Mouse (Mus musculus): ENCODE results near the gene Cers5.
"Not testable (repeated sequence)": the region's sequence is repeated elsewhere in the genome, so short reads cannot be mapped to it uniquely, and the experiment has no call there.

Cers5 gene

DNA sequence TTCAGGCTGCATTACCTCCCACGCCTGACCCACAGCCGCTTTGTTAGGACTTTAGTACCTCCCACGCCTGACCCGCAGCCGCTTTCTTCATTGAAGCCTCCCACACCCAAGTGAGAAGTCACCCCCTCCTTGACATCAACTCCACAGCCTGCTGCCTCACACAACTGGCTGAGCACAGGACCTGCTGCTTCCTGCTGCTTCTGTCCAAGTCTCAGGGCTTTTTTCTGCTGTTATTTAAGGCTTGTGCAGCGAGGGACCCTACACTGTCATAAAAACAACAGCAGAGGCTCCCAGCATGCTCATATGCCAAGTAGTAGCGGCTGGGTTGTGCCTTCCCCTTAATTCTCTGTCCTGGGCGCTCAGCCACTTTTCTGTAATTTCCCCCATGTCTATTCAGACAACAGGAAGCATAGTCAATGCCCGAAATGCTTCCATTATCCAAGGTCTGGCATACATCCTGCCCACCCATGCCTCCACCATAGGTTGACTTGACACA lies 15.0 kb upstream of the Cers5 start:
- DNase-seq = no peak

GRCm38 (mm10) chr15:99778677-99779335 lies 6.1 kb upstream of the Cers5 start:
- DNase-seq = no peak

DNA sequence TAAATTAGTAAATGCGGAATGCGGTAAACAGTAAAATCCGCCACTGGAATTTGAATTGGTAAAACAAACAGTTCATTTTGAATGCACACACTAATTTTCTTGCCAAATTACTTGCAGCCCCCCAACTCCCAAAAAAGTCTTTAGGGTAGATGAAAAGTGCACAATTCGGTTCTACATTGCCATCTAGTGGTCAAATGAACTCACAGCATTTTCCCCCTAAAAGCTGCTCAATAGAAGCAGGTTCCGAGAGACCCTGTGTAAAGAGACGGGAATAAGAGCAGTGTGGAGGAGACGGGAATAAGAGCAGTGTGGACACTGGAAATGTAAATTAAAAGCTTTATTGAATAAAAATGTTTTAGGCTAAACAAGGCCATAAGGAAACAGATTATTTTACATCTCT lies 5.5 kb upstream of the Cers5 start:
- peak; percentile 49 to 51 for DNase-seq

DNA sequence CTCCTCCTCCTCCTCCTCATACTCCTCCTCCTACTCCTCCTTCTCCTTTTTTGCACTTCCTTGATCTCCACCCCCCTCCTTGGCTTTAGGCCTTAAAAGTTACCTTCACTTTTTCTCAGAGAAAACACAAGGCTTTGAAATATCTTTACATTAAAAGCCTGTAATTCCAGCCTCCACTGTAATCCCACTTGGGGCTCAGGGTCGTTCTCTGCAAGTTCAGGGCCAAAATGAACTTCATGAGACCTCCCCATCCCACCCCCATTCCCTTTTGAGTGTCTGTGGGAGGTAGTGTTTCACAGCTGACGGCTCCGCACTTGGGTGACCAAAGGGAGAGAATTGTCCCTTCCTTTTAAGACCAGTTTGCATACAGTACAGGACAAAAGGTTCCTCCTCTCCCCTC lies 240 bp upstream of the Cers5 start:
- peak in 1 of 2 experiments; percentile 3 for DNase-seq

- peak; percentile 92 for DNase-seq
These were observed 306 bp downstream of the Cers5 start for GRCm38 (mm10) chr15:99772277-99772880.

- no peak for DNase-seq
These were observed 946 bp downstream of the Cers5 start for GRCm38 (mm10) chr15:99771601-99772276.

DNA sequence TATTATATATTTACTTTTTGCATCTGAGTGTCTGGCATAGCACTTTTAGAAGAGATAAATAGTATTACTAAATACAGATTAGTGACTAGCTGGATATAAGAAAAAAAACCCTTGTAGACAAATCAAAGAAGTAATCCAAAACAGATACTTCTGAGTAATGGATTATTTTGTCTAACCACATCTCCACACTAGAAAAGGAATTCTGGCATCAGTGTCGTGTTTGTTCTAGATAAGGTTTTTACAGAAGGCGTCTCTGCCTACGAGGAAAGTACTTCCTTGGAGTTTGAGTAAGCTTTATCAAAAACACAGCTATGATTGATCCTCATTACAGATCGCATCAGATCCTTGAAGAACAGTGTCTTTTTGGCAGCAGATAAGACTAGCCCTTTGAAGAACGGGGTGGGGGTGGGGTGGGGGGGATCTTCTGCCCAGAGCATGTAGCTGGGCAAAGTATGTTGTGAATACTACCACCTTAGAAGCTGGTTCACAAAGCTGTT lies 1.6 kb downstream of the Cers5 start:
- no peak for DNase-seq

GRCm38 (mm10) chr15:99768761-99769160 lies 3.9 kb downstream of the Cers5 start:
- DNase-seq = no peak

- no peak for DNase-seq
These were observed 5.2 kb downstream of the Cers5 start for GRCm38 (mm10) chr15:99767467-99767866.

- no peak for DNase-seq
These were observed 18.5 kb downstream of the Cers5 start for GRCm38 (mm10) chr15:99754204-99754603.

DNA sequence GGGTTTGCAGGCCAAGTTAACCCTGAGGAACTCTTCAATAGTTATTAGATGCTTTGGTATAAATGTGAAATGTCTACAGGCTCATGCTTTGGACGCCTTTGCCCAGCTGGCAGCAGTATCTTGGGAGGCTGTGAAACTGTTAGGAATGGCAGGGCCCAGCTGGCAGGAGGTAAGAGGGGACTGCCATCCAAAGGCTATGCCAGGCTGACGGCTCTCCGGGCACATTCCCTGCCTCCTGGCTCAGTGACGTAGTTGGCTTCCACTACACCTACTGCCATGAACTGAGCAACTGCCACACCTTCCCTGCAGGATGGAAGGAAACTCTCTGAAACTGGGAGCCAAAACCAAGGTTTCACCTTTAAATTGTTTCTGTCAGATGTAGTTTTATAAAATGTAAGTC lies 32.5 kb downstream of the Cers5 start:
- no peak for DNase-seq

- DNase-seq = no peak
These were observed 36.0 kb downstream of the Cers5 start for GRCm38 (mm10) chr15:99736675-99737074.

DNA sequence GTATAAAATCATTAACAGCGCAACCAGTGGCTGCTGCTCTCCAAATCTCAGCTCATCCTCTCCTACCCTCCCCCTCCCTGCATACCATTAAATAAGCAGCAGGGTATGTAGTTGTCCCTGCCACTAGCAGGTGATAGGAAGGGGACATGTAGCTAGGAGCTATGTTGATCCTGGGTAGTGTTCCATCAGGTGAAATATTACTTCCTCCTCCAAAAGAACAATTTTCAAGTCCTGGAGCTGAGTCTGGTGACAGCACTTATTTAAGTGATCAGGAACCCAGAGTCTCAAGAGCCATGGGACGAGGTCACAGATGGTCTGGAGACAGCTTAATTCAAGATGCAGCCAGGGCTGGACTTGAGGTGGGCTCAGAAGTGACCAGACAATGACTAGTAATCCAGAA lies 37.1 kb downstream of the Cers5 start:
- DNase-seq = peak; percentile 100

- no peak for DNase-seq
These were observed 39.5 kb downstream of the Cers5 start for GRCm38 (mm10) chr15:99733186-99733585.

DNA sequence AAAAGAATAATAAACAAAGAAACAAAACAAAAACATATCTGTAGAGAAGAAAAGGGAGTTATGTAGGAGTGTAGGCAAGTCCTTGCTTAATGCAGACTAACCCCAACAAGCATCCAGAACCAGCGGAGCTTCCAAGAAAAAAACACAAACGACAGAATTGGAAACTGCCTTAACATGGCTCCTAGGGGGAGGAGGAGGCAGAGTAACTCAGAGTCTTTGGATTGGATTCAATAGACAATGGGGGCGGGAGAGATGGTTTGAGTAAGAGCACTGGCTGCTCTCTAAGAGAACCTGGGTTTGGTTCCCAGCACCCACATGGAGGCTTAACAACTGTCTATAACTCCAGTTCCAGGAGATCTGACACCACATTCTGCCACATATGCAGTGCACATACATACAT lies 41.0 kb downstream of the Cers5 start:
- no peak for DNase-seq

DNA sequence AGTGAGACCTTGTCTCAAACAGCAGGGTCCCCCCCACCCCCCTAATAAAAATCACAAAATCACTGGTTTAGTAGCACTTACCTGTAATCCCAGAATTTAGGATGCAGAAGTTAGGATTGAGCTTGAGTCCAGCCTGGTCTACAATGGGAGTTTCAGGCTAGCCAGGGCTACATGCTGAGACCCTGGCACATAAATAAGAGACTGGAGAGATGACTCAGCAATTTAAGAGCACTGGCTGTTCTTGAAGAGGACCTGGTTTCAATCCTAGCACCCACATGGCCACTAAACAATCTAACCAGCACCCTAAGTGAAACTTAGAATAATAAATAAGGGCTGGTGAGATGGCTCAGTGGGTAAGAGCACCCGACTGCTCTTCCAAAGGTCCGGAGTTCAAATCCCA lies 41.5 kb downstream of the Cers5 start:
- DNase-seq = no peak

- DNase-seq = peak; percentile 31 to 37
These were observed 43.5 kb downstream of the Cers5 start for GRCm38 (mm10) chr15:99729056-99729783.

- no peak for DNase-seq
These were observed 44.5 kb downstream of the Cers5 start for GRCm38 (mm10) chr15:99728211-99728610.

DNA sequence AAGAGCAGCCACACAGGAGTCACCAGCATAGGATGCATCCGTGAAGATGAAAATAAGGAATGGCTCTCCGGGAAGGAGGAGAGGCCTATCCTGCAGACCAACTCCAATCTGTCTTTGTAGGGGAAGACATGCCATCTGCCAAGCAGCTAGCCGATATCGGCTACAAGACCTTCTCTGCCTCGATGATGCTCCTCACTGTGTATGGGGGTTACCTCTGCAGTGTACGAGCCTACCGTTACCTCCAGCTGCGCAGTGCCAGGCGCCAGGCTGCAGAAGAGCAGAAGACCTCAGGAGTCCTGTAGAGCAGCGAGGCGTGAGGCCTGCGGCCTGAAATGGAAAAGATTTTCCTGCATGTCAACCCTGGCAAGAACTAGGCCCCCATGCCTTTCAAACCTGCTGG lies 45.2 kb downstream of the Cers5 start:
- no peak for DNase-seq

DNA sequence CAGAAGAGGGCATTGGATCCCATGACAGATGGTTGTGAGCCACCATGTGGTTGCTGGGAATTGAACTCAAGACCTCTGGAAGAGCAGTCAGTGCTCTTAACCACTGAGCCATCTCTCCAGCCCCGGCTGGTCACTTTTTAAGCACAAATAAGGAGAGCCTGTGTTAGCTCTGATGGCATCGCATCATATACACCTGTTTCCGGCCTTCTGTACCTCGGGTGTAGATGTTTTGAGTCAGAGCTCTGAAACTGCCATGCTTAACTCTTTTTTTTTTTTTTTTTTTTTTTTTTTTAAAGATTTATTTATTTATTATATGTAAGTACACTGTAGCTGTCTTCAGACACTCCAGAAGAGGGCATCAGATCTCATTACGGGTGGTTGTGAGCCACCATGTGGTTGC lies 45.6 kb downstream of the Cers5 start:
- not testable (repeated sequence) for DNase-seq

DNA sequence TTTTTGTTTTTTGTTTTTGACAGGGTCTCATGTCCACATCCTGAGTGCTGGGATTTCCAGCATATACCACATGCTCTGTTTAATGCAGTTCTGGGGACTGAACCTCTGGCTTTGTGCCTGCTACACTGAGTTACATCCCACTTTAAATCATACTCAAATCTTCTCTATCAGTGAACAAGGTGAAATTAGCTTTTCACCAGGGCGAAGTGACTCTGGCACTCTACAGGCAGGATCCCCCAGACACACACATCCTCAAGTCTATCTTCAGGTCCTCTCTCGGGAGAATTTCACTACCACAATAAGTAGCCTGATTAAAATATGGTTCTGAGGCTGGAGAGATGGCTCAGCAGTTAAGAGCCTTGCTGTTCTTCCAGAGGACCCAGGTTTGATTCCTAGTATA lies 46.1 kb downstream of the Cers5 start:
- DNase-seq = no peak

DNA sequence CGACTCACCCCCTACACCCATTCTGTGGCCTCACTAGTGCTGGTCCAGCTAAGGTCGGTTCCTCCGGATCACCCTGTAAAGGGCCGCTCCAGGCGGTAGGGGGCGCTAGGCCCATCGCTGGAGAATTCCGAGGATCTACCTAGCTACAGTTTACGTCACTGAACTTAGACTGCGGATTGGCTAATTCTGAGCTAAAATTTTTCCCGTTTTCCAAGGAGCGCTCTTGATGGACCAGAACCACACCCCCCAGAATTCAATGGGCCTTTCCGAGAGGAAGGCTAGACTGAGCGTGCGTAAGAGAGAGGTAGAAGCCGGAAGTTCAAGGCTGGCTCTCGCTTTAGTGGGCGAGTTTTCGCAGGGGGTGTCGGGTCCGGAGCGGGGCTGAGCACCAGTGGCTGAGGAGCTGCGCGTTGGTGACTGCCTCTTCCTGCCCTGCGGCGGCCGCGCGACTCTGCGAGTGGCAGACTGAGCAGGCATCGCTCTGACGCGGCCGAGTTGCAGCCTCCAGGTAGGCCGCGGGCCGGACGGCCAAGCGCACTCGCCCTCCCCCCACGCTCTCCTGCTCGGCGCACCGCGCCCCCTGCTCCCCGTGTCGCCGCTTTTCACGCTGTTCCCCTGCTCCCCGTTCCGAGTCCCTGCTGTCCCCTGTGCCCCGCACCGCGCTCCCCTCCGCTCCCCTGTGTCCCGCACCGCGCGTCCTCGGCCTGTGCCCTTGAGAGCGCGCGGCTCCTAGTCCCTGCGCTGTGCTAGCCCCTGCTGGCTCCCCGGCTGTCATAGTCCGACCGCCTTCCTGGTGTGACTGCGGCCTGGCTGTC lies 47.1 kb downstream of the Cers5 start, which contains the start of gene Cox14:
Cox14 (plus strand) TSS at position 278 of the 815 bp plus-strand sequence.
- DNase-seq = peak; percentile 96
